Mouse (Mus musculus): ENCODE measurements around the gene Gm21789. TPM values are rescaled to one million over a fixed set of nuclear protein-coding genes. Genes with fewer than 3 reads are reported as not detected.
"Not testable (repeated sequence)": the region's sequence is repeated elsewhere in the genome, so short reads cannot be mapped to it uniquely, and the experiment has no call there.

The Gm21789 gene
- polyA plus RNA-seq (2015; fragmentation: Nextera tagmentation; extraction: Ambion mirVana) = not detected in 2 replicates

DNA sequence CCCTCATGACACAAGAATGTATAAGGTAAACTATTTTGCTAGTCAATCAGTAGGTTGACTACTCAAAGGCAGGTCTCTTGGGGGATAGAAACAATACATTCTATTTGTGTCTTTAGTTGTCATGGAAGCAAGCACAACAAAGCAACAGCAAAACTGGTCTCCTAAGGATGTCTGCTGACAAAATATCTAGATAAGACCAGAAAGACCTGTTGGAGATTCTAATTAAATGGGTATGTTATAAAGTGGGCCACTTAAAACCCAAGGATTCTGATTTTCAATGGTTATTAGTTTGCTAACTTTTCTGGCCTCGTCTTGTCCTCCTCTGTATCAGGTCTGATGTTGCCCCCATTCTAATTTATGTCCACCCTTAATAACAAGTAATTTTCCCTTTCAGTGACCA is at the start of gene Gm21789:
Gm21789 (plus strand) TSS at position 301 of the 400 bp plus-strand sequence.
- not testable (repeated sequence) for ATAC-seq, H3K4me3 ChIP-seq

DNA sequence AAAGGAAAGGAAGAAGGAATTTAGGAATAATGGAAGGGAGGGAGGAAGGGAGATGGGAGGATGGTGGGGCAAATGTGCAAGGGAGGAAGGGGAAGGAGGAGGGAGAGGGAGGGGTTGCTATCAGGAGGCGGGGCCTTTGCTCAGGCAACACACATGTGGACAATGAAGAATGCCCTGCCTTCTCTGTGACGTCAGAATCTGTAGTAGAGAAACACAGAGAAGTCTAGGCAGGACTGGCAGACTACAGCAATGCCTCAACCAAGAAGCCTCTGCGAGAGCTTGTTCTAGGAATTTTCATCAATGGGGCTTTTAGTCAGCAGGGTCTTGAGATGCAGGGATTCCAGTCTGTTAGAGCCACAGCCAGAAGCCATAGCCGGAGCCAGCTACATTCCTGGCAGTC is 47.2 kb upstream of the Gm21789 start, which contains the start of gene Btbd35f30:
Btbd35f30 (plus strand) TSS at position 301 of the 400 bp plus-strand sequence.
- H3K27me3 ChIP-seq; H3K9ac ChIP-seq; ATAC-seq; H3K9me3 ChIP-seq (replicated peaks); H3K36me3 ChIP-seq (ENCODE audit: poor library complexity, severe bottlenecking); H3K27ac ChIP-seq; H3K4me3 ChIP-seq; H3K4me1 ChIP-seq; H3K4me2 ChIP-seq: not testable (repeated sequence)
- no CpG with 5 or more reads among the region's 4 CpGs for WGBS

More for the DNA sequence above, at the start of gene Gm21789:
- not testable (repeated sequence) for H3K9ac ChIP-seq; H3K36me3 ChIP-seq (ENCODE audit: poor library complexity, severe bottlenecking); H3K4me1 ChIP-seq; H3K27ac ChIP-seq; H3K4me2 ChIP-seq; H3K27me3 ChIP-seq; H3K9me3 ChIP-seq (replicated peaks)
- no CpG with 5 or more reads among the region's 1 CpGs for WGBS

DNA sequence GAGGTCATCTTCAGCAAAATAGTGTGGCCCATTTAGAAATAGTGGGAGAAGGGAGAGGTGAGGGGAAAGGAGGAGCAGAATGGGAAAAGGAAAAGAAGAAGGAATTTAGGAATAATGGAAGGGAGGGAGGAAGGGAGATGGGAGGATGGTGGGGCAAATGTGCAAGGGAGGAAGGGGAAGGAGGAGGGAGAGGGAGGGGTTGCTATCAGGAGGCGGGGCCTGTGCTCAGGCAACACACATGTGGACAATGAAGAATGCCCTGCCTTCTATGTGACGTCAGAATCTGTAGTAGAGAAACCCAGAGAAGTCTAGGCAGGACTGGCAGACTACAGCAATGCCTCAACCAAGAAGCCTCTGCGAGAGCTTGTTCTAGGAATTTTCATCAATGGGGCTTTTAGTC is 32.0 kb downstream of the Gm21789 start, which contains the start of gene Btbd35f5:
Btbd35f5 (plus strand) TSS at position 301 of the 400 bp plus-strand sequence.
- H3K4me1 ChIP-seq; H3K36me3 ChIP-seq (ENCODE audit: poor library complexity, severe bottlenecking); H3K27me3 ChIP-seq; ATAC-seq; H3K9ac ChIP-seq; H3K4me3 ChIP-seq; H3K9me3 ChIP-seq (replicated peaks); H3K4me2 ChIP-seq; H3K27ac ChIP-seq: not testable (repeated sequence)
- no CpG with 5 or more reads among the region's 3 CpGs for WGBS

Other genes starting within 250 kb of the Gm21789 start
- gene Btbd35f21, start 215.7 kb upstream of the Gm21789 start, polyA plus RNA-seq (2015; fragmentation: Nextera tagmentation; extraction: Ambion mirVana) = not detected in 2 replicates
- not detected in 2 replicates for gene Btbd35f30, start 47.1 kb upstream of the Gm21789 start, polyA plus RNA-seq (2015; fragmentation: Nextera tagmentation; extraction: Ambion mirVana)
- gene Btbd35f5, start 32.1 kb downstream of the Gm21789 start, polyA plus RNA-seq (2015; fragmentation: Nextera tagmentation; extraction: Ambion mirVana) = not detected in 2 replicates